Mouse (Mus musculus): ENCODE measurements at regions not wholly inside any gene's neighbourhood (a gene's known extent, or its start where the extent isn't known, plus 50 kb on each side); places are given as distances from the start of the nearest gene placed in this dataset.

- Histone ChIP-seq H3K27me3 (ENCODE audit: control insufficient read depth, insufficient read depth, low read length) (no peaks in the 10 kb centered on the region), H3K27ac (ENCODE audit: insufficient read depth, low read length) (no peak overlapping the region), H3K4me1 (ENCODE audit: control insufficient read depth, insufficient read depth, insufficient read length) (no peaks in the 10 kb centered on the region), H3K4me3 (ENCODE audit: extremely low read depth, insufficient read depth, insufficient read length) (no peak overlapping the region), H3K36me3 (ENCODE audit: control insufficient read depth, insufficient read depth, low read length) (no peaks in the 10 kb centered on the region)
- TF ChIP-seq CTCF (IDR thresholded peaks at IDR 0.05; ENCODE audit: extremely low read depth, insufficient read depth, insufficient read length, insufficient replicate concordance), result no peak
- no peak for TF ChIP-seq POLR2A (IDR thresholded peaks at IDR 0.05; ENCODE audit: low read depth, low read length)
- DNase-seq (ENCODE audit: low read depth in 1 of 2, low spot score in 2 of 2), result no peak
- WGBS, result 93% methylated on average over 5 of the region's 5 CpGs
Observed at GRCm38 (mm10) chrX:95291676-95292075, 95.0 kb upstream of the Arhgef9 start.

DNA sequence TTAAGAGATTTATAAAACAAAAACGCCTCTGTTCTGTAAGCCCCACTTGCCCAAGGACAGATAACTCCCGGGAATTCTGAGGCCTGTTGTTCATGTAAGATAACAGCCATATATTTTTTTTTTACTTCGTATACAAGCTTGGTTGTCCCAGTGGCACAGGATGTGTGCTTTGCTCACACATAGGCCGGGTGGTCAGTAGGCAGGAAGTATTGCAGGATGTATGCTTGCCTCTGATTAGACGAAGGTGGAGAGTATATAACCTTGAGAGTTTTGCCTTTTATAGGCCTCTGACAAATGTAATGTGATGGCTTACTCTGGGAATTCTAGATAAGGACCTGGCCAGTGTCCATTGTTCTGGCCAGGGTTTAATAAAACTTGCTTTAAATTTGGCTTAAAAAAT is 85.4 kb upstream of the Arhgef9 start:
- 32% methylated on average over 5 of the region's 5 CpGs for WGBS
- no peak for TF ChIP-seq POLR2A (IDR thresholded peaks at IDR 0.05; ENCODE audit: low read depth, low read length)
- no peak for TF ChIP-seq CTCF (IDR thresholded peaks at IDR 0.05; ENCODE audit: extremely low read depth, insufficient read depth, insufficient read length, insufficient replicate concordance)
- H3K4me1 ChIP-seq (ENCODE audit: control insufficient read depth, insufficient read depth, insufficient read length), result no peaks in the 10 kb centered on the region

GRCm38 (mm10) chrX:95253517-95253916 is 56.9 kb upstream of the Arhgef9 start:
- peak in 1 of 2 experiments; percentile 2 for DNase-seq (ENCODE audit: low read depth in 1 of 2, low spot score in 2 of 2)
- H3K27ac ChIP-seq (ENCODE audit: insufficient read depth, low read length), result no peak overlapping the region
- TF ChIP-seq POLR2A (IDR thresholded peaks at IDR 0.05; ENCODE audit: low read depth, low read length) (no peak), CTCF (IDR thresholded peaks at IDR 0.05; ENCODE audit: extremely low read depth, insufficient read depth, insufficient read length, insufficient replicate concordance) (no peak)
- no peak overlapping the region for H3K4me3 ChIP-seq (ENCODE audit: extremely low read depth, insufficient read depth, insufficient read length)
- WGBS, result 57% methylated on average over 13 of the region's 13 CpGs
- H3K27me3 ChIP-seq (ENCODE audit: control insufficient read depth, insufficient read depth, low read length), result no peaks in the 10 kb centered on the region
- H3K4me1 ChIP-seq (ENCODE audit: control insufficient read depth, insufficient read depth, insufficient read length), result no peaks in the 10 kb centered on the region
- no peaks in the 10 kb centered on the region for H3K36me3 ChIP-seq (ENCODE audit: control insufficient read depth, insufficient read depth, low read length)

More for the DNA sequence above, 85.4 kb upstream of the Arhgef9 start:
- H3K4me3 ChIP-seq (ENCODE audit: extremely low read depth, insufficient read depth, insufficient read length), result no peak overlapping the region
- no peaks in the 10 kb centered on the region for H3K27me3 ChIP-seq (ENCODE audit: control insufficient read depth, insufficient read depth, low read length)
- no peak overlapping the region for H3K27ac ChIP-seq (ENCODE audit: insufficient read depth, low read length)
- no peak for DNase-seq (ENCODE audit: low read depth in 1 of 2, low spot score in 2 of 2)
- H3K36me3 ChIP-seq (ENCODE audit: control insufficient read depth, insufficient read depth, low read length), result no peaks in the 10 kb centered on the region
